Comparison of ENCODE assay signal across 20 mouse cellular contexts in the genomic region with DNA sequence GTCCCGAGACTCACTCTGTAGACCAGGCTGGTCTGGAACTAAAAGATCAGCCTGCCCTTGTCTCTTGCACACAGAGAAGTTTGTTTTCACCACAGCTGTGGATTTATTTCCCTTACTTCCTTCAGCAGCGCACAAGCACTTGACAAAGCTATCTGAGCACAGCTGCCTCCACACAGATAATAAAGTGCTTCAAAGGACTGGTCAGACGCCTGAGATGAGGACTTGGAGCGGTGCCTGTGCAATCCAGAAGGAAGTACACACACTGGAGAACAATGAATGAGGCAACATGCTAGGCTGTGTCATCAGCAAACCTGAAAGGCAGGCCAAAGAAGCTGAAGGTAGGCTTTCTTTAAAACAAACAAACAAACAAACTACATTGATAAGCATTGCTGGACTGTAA. TPM values are rescaled to one million over a fixed set of nuclear protein-coding genes. Genes with fewer than 3 reads are reported as not detected.
A peak's percentile ranks its signal among the peaks of the same experiment; 100 is the strongest.
DNase-seq lines count a peak whose midpoint lies in the region; ATAC-seq and TF ChIP-seq lines count a peak whose summit lies in the region.
"Had no signal": no experiment of that assay in that cellular context is flagged by ENCODE, and none has a peak within 500 bp of the region (broad histone marks: within the 10 kb centered on the region; RNA-seq: fewer than 3 reads in every experiment).

No protein-coding gene starts in this region.

- 43% methylated on average over 4 of the region's 4 CpGs for WGBS in liver, embryonic 13.5 days (ENCODE audit: insufficient replicate concordance)

- H3K4me2 ChIP-seq in liver, embryonic 13.5 days = peak overlapping the region; percentile 82
- H3K4me2 ChIP-seq: forebrain, embryonic 15.5 days; hindbrain, embryonic 13.5 days; neural tube, embryonic 12.5 days had no signal

- H3K4me1 ChIP-seq in erythroblast, embryonic 14.5 days (ENCODE audit: control insufficient read depth) = peaks cover 27% of the 10 kb centered on the region
- H3K4me1 ChIP-seq in E14TG2a.4 (replicated peaks; ENCODE audit: low read depth, low read length) = peaks cover 46% of the 10 kb centered on the region
- peaks cover 21% of the 10 kb centered on the region for H3K4me1 ChIP-seq in liver, embryonic 13.5 days (replicated peaks)

- H3K27ac ChIP-seq in liver, embryonic 13.5 days = no peak overlapping the region
- H3K27ac ChIP-seq: forebrain, embryonic 15.5 days; hindbrain, embryonic 13.5 days; lung, embryonic 15.5 days; neural tube, embryonic 12.5 days had no signal

- no peaks in the 10 kb centered on the region for H3K27me3 ChIP-seq in erythroblast, embryonic 14.5 days (ENCODE audit: control insufficient read depth)
- H3K27me3 ChIP-seq in E14TG2a.4 (ENCODE audit: insufficient read depth, low read length) = no peaks in the 10 kb centered on the region
- no peaks in the 10 kb centered on the region for H3K27me3 ChIP-seq in liver, embryonic 13.5 days
- H3K27me3 ChIP-seq: forebrain, embryonic 15.5 days; hindbrain, embryonic 13.5 days; lung, embryonic 15.5 days; neural tube, embryonic 12.5 days had no signal

- DNase-seq in fat pad, adult 2 months (ENCODE audit: extremely low read depth, low read depth, low spot score) = peak; percentile 49
- no peak for DNase-seq in liver, embryonic 13.5 days
- DNase-seq in adipocyte (ENCODE audit: low spot score) = no peak
- DNase-seq in layer of hippocampus, adult 9-11 months = no peak
- no peak for DNase-seq in urinary bladder, postnatal 14 days (ENCODE audit: low spot score)
- DNase-seq: cerebellum, postnatal 10 days; kidney, postnatal 10 days; thymus, postnatal 36 days had no signal

- H3K4me3 ChIP-seq in erythroblast, embryonic 14.5 days (replicated peaks) = peak overlapping the region; percentile 18
- peak overlapping the region; percentile 99; the same call in 1 of the 2 replicates for H3K4me3 ChIP-seq in E14TG2a.4 (replicated peaks; ENCODE audit: low read length)
- 0 out of 2 replicates have a peak overlapping the region, but pooled peaks have one; percentile 14 for H3K4me3 ChIP-seq in liver, embryonic 13.5 days (replicated peaks)
- H3K4me3 ChIP-seq: forebrain, embryonic 15.5 days; hindbrain, embryonic 13.5 days; lung, embryonic 15.5 days; neural tube, embryonic 12.5 days had no signal

- TF ChIP-seq CTCF in E14TG2a.4 (conservative IDR thresholded peaks at IDR 0.05; ENCODE audit: low read length) = no peak

- H3K9ac ChIP-seq in liver, embryonic 13.5 days = no peak overlapping the region
- H3K9ac ChIP-seq: forebrain, embryonic 15.5 days; hindbrain, embryonic 13.5 days; lung, embryonic 15.5 days; neural tube, embryonic 12.5 days had no signal

- ATAC-seq in erythroblast, adult 5-6 weeks (replicated peaks; ENCODE audit: low FRiP score, poor library complexity, severe bottlenecking) = no peak
- ATAC-seq in liver, embryonic 13.5 days (ENCODE audit: low read depth) = no peak
- ATAC-seq: forebrain, embryonic 15.5 days had no signal

- H3K9me3 ChIP-seq in erythroblast, embryonic 14.5 days (ENCODE audit: control insufficient read depth, low read length) = no peaks in the 10 kb centered on the region
- no peaks in the 10 kb centered on the region for H3K9me3 ChIP-seq in E14TG2a.4 (ENCODE audit: low read length)
- no peaks in the 10 kb centered on the region for H3K9me3 ChIP-seq in liver, embryonic 13.5 days (replicated peaks)
- H3K9me3 ChIP-seq: forebrain, embryonic 15.5 days; hindbrain, embryonic 13.5 days; lung, embryonic 15.5 days; neural tube, embryonic 12.5 days had no signal

- H3K36me3 ChIP-seq in erythroblast, embryonic 14.5 days (ENCODE audit: control insufficient read depth) = peaks cover 50% of the 10 kb centered on the region
- H3K36me3 ChIP-seq in E14TG2a.4 (ENCODE audit: insufficient read depth, low read length) = peaks cover 71% of the 10 kb centered on the region
- H3K36me3 ChIP-seq in liver, embryonic 13.5 days = peaks cover 54% of the 10 kb centered on the region

RNA-seq across cellular contexts. Expression of a gene that starts 2.2 kb away (rescaled TPM):
- 0.30 and 0.72 TPM in 2 replicates for polyA plus RNA-seq in erythroblast, embryonic 14.5 days (2012)
- total RNA-seq in erythroblast, adult 5-6 weeks (2015; ENCODE audit: low replicate concordance) = 20.9 and 22.2 TPM in 2 replicates
- 24.7 and 25.4 TPM in 2 replicates for total RNA-seq in erythroblast, adult 5-6 weeks (2017; ENCODE audit: low replicate concordance)
- polyA plus RNA-seq in liver, embryonic 13.5 days (2015; fragmentation: Nextera tagmentation; extraction: Ambion mirVana) = 69.3 and 82.9 TPM in 2 replicates

RNA-seq across cellular contexts. Expression of a gene that starts 33.5 kb away (rescaled TPM):
- not detected in 2 replicates for polyA plus RNA-seq in erythroblast, embryonic 14.5 days (2012)
- total RNA-seq in erythroblast, adult 5-6 weeks (2015; ENCODE audit: low replicate concordance) = not detected in 2 replicates
- not detected in 2 replicates for total RNA-seq in erythroblast, adult 5-6 weeks (2017; ENCODE audit: low replicate concordance)
- not detected in 2 replicates for polyA plus RNA-seq in liver, embryonic 13.5 days (2015; fragmentation: Nextera tagmentation; extraction: Ambion mirVana)
- total RNA-seq: granulocyte monocyte progenitor cell, adult 5-6 weeks; megakaryocyte progenitor cell, adult 5-6 weeks had no signal
- polyA plus RNA-seq: heart, embryonic 16.5 days; spleen, adult 2 months; stomach, embryonic 16.5 days had no signal

Comparison
In these comparisons a context has a peak if more than half of its experiments do, and no peak if none do; other contexts are left out.
1. H3K4me3 ChIP-seq: peak in every context shown above with its lines; median percentile 99 in E14TG2a.4; 18 in erythroblast, embryonic 14.5 days; 14 in liver, embryonic 13.5 days.
2. RNA of a gene that starts 2.2 kb away (polyA plus RNA-seq): 69.3 to 82.9 TPM in liver, embryonic 13.5 days; 0.30 to 0.72 TPM in erythroblast, embryonic 14.5 days; every median in the first group is over 10 times any median in the second.